Mouse (Mus musculus): ENCODE measurements around the gene Faiml.

DNA sequence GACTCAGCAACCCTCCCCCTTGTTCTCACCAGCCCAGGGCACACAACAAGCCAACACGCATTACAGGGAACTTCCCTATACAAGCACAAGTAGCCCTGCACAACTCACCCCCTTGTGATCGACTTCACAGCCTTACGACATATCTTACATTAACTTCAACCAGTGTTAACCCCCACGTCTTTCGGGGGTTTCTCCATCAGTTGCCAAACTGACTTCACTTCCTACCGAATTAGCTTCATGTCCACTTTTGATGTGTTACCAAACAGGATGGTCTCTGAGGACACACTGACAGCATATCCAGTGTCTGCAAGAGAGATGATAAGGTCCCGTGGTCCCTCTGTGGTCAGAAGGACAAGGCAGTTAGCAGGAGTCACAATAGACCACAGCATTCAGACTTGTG is 54.9 kb downstream of the Faiml start:
- TF ChIP-seq EP300 (IDR thresholded peaks at IDR 0.05; ENCODE audit: insufficient read depth, low read depth, low read length) (no peak), CTCF (IDR thresholded peaks at IDR 0.05) (no peak)
